In the genomic region with DNA sequence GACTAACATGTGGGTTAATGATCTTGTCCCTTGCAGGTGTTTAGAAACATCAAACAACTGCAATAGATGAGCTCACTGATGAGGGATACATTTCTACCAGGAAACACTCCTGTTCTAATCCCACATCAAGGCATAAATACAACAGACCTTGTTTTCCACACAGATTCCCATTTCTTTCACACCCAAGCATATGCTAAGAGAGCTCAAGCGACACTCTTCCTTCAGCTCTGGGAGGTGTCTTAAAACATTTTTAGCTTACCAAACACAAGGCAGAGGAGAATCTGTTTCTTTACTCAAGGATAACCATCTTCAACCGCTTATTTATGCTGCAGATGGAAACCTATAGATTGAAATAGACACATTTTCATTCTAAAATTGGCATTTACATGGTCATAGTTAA, we compare ENCODE assay signal across 28 mouse cellular contexts. TPM values are rescaled to one million over a fixed set of nuclear protein-coding genes. Genes with fewer than 3 reads are reported as not detected.
DNase-seq lines count a peak whose midpoint lies in the region; ATAC-seq lines count a peak whose summit lies in the region.
"Had no signal": no experiment of that assay in that cellular context is flagged by ENCODE, and none has a peak within 500 bp of the region (broad histone marks: within the 10 kb centered on the region; RNA-seq: fewer than 3 reads in every experiment).

No protein-coding gene starts in this region.

- peaks cover 8% of the 10 kb centered on the region; the same call in 1 of the 2 replicates for H3K27me3 ChIP-seq in forebrain, embryonic 14.5 days (replicated peaks; ENCODE audit: control insufficient read depth, insufficient read depth, low read length)
- no peaks in the 10 kb centered on the region for H3K27me3 ChIP-seq in forebrain, embryonic 15.5 days
- H3K27me3 ChIP-seq: CH12.LX had no signal

- DNase-seq in forebrain, embryonic 14.5 days (ENCODE audit: low spot score) = peak; percentile 45
- no peak for DNase-seq in frontal cortex, postnatal 14 days (ENCODE audit: low spot score in 2 of 2)
- DNase-seq in left cerebral cortex, postnatal 14 days (ENCODE audit: low spot score in 2 of 2) = peak; percentile 14 to 35
- no peak for DNase-seq in left cerebral cortex, adult 9 months (ENCODE audit: low spot score in 2 of 2)
- peak; percentile 49 for DNase-seq in telencephalon, adult 2 months (ENCODE audit: low read depth, low spot score)
- DNase-seq in T-cell, adult 2 months (ENCODE audit: low spot score) = no peak
- DNase-seq: adrenal gland, adult 2 months; adrenal gland, postnatal 10 days; adrenal gland, postnatal 25 days; B cell, adult 2 months; cerebellum, adult 11 months; cerebellum, adult 18-20 months; cerebellum, adult 8-10 months; cerebellum, adult 9-11 months; cerebellum, postnatal 14 days; cerebellum, postnatal 36 days; embryo, embryonic 11 days had no signal

- intact Hi-C loops in left cerebral cortex, postnatal 14 days (cut with DNase I) = no loop called here

- no peaks in the 10 kb centered on the region for H3K4me1 ChIP-seq in forebrain, embryonic 14.5 days (ENCODE audit: control insufficient read depth, insufficient read depth, low read length)
- no peaks in the 10 kb centered on the region; the same call in 1 of the 2 replicates for H3K4me1 ChIP-seq in forebrain, embryonic 15.5 days

- H3K36me3 ChIP-seq in forebrain, embryonic 14.5 days (ENCODE audit: control insufficient read depth, insufficient read depth, low read length) = no peaks in the 10 kb centered on the region
- H3K36me3 ChIP-seq in forebrain, embryonic 15.5 days = no peaks in the 10 kb centered on the region
- H3K36me3 ChIP-seq: embryonic facial prominence, embryonic 13.5 days; embryonic facial prominence, embryonic 15.5 days; G1E had no signal

- no peak for ATAC-seq in forebrain, embryonic 14.5 days
- ATAC-seq in forebrain, embryonic 15.5 days (replicated peaks) = no peak
- ATAC-seq in frontal cortex, adult (ENCODE audit: low TSS enrichment) = peak; percentile 92
- ATAC-seq: CD4-positive, CD25-positive, alpha-beta regulatory T cell, adult 4 months; forebrain, embryonic 16.5 days; Patski had no signal

- no peak overlapping the region for H3K4me3 ChIP-seq in forebrain, embryonic 14.5 days (ENCODE audit: low read depth, low read length)
- no peak overlapping the region for H3K4me3 ChIP-seq in forebrain, embryonic 15.5 days
- H3K4me3 ChIP-seq: embryonic facial prominence, embryonic 13.5 days; embryonic facial prominence, embryonic 15.5 days had no signal

- H3K9me3 ChIP-seq in forebrain, embryonic 14.5 days (replicated peaks; ENCODE audit: control insufficient read depth, low read length) = no peaks in the 10 kb centered on the region
- no peaks in the 10 kb centered on the region for H3K9me3 ChIP-seq in forebrain, embryonic 15.5 days
- H3K9me3 ChIP-seq: embryonic facial prominence, embryonic 13.5 days; embryonic facial prominence, embryonic 15.5 days had no signal

- no peak overlapping the region for H3K9ac ChIP-seq in forebrain, embryonic 14.5 days (ENCODE audit: low read length)
- no peak overlapping the region for H3K9ac ChIP-seq in forebrain, embryonic 15.5 days (replicated peaks)
- H3K9ac ChIP-seq: embryonic facial prominence, embryonic 13.5 days; embryonic facial prominence, embryonic 15.5 days had no signal

- H3K4me2 ChIP-seq in forebrain, embryonic 14.5 days (ENCODE audit: low read length) = no peak overlapping the region
- no peak overlapping the region for H3K4me2 ChIP-seq in forebrain, embryonic 15.5 days (replicated peaks)
- H3K4me2 ChIP-seq: embryonic facial prominence, embryonic 13.5 days; embryonic facial prominence, embryonic 15.5 days had no signal

- no peak overlapping the region for H3K27ac ChIP-seq in forebrain, embryonic 14.5 days (ENCODE audit: low read depth, low read length)
- no peak overlapping the region for H3K27ac ChIP-seq in forebrain, embryonic 15.5 days (replicated peaks)
- H3K27ac ChIP-seq: embryonic facial prominence, embryonic 13.5 days; embryonic facial prominence, embryonic 15.5 days had no signal

- 72% methylated on average over 2 of the region's 2 CpGs for WGBS in forebrain, embryonic 14.5 days
- WGBS in forebrain, embryonic 15.5 days = 74% methylated on average over 2 of the region's 2 CpGs

RNA-seq across cellular contexts. Expression of a gene that starts 5.1 kb away (rescaled TPM):
- polyA plus RNA-seq in forebrain, embryonic 14.5 days (2014; fragmentation: Nextera tagmentation; extraction: Ambion mirVana) = 2.9 and 3.0 TPM in 2 replicates
- 3.4 and 3.6 TPM in 2 replicates for polyA plus RNA-seq in forebrain, embryonic 15.5 days (2015; fragmentation: Nextera tagmentation; extraction: Ambion mirVana)
- 10 to 100 TPM; 14.5 to 16.1 TPM for total RNA-seq in left cerebral cortex, postnatal 14 days (2021)
- total RNA-seq: CH12.LX; common myeloid progenitor, adult 5-6 weeks; G1E; gastrocnemius, adult 18-20 months had no signal
- polyA plus RNA-seq: CD4-positive, CD25-positive, alpha-beta regulatory T cell, adult 4 months; G1E; Patski had no signal

RNA-seq across cellular contexts. Expression of a gene that starts 45.0 kb away (rescaled TPM):
- 0.43 and 0.57 TPM in 2 replicates for polyA plus RNA-seq in forebrain, embryonic 14.5 days (2014; fragmentation: Nextera tagmentation; extraction: Ambion mirVana)
- 2.4 and 22.2 TPM in 2 replicates for polyA plus RNA-seq in forebrain, embryonic 15.5 days (2015; fragmentation: Nextera tagmentation; extraction: Ambion mirVana)
- total RNA-seq in left cerebral cortex, postnatal 14 days (2021) = not detected
- total RNA-seq: adrenal gland, adult 2 months; adrenal gland, postnatal 25 days; CH12.LX; common myeloid progenitor, adult 5-6 weeks; G1E had no signal
- polyA plus RNA-seq: CD4-positive, CD25-positive, alpha-beta regulatory T cell, adult 4 months; G1E; Patski had no signal

Comparison
In these comparisons a context has a peak if more than half of its experiments do, and no peak if none do; other contexts are left out.
1. DNase-seq: peak in forebrain, embryonic 14.5 days (single experiment), left cerebral cortex, postnatal 14 days (2 of 2) and telencephalon, adult 2 months (single experiment); none in frontal cortex, postnatal 14 days (0 of 2), left cerebral cortex, adult 9 months (0 of 2) and T-cell, adult 2 months (single experiment).